Mouse (Mus musculus) liver, postnatal 0 days (tissue): ENCODE measurements around the gene Nr2f1. TPM values are rescaled to one million over a fixed set of nuclear protein-coding genes. Genes with fewer than 3 reads are reported as not detected.
"Not testable (repeated sequence)": the region's sequence is repeated elsewhere in the genome, so short reads cannot be mapped to it uniquely, and the experiment has no call there.

Source experiments
- ATAC-seq: fragments of 200-750 bp; cut with Nextera tagmentation; 2 replicates; pipeline ENCODE4 v1.8.0; 2017; ENCODE audit warnings: mild to moderate bottlenecking, moderate library complexity
- DNase-seq: peaks from one replicate; pipeline ENCODE4 v3.0.0-alpha.2; 2016
- H3K27ac ChIP-seq: fragments of 300-500 bp; sonication (generic); 2 replicates; pipeline ENCODE4 v1.5.1; 2014; ENCODE audit warnings: antibody characterized with exemption, moderate library complexity, mild to moderate bottlenecking, low read depth
- H3K27me3 ChIP-seq: fragments of 300-500 bp; sonication (generic); 2 replicates; pipeline ENCODE4 v1.6.1; 2014; ENCODE audit warnings: low read length, control low read depth, mixed read lengths; ENCODE audit not compliant: insufficient read depth
- H3K36me3 ChIP-seq: fragments of 300-500 bp; sonication (generic); replicated peaks from 2 replicates; pipeline ENCODE4 v1.6.1; 2014; ENCODE audit warnings: mild to moderate bottlenecking, control low read depth, low read length, moderate library complexity, mixed read lengths; ENCODE audit not compliant: insufficient read depth
- H3K4me1 ChIP-seq: fragments of 300-500 bp; sonication (generic); 2 replicates; pipeline ENCODE4 v1.6.1; 2014; ENCODE audit warnings: antibody characterized with exemption, mild to moderate bottlenecking, control low read depth; ENCODE audit not compliant: insufficient read depth
- H3K4me2 ChIP-seq: fragments of 300-500 bp; sonication (generic); 2 replicates; pipeline ENCODE4 v1.6.1; 2014; ENCODE audit warnings: low read depth, mild to moderate bottlenecking, low read length, moderate library complexity, mixed read lengths
- H3K4me3 ChIP-seq: fragments of 300-500 bp; sonication (generic); 2 replicates; pipeline ENCODE4 v1.5.1; 2014; ENCODE audit warnings: low read depth, low read length
- H3K9ac ChIP-seq: fragments of 300-500 bp; sonication (generic); replicated peaks from 2 replicates; pipeline ENCODE4 v1.6.1; 2014; ENCODE audit warnings: mild to moderate bottlenecking, moderate library complexity
- H3K9me3 ChIP-seq: fragments of 300-500 bp; sonication (generic); 2 replicates; pipeline ENCODE4 v1.6.1; 2016; ENCODE audit warnings: mild to moderate bottlenecking, control low read depth, low read length, mixed read lengths
- CTCF ChIP-seq: sonication (generic); IDR thresholded peaks from 2 replicates; pipeline ENCODE4 v1.5.1; 2016; ENCODE audit warnings: antibody characterized with exemption, low read depth
- EP300 ChIP-seq: IDR thresholded peaks from 2 replicates; pipeline ENCODE4 v1.6.1; 2016; ENCODE audit warnings: antibody characterized with exemption, low read depth, mild to moderate bottlenecking
- WGBS: fragments of 180-500 bp; shearing (Covaris S2); extraction: QIAGEN DNeasy Blood & Tissue Kit; methylation state at CpG from one replicate; pipeline ENCODE4 v1.1.7; 2014; ENCODE audit not compliant: insufficient replicate concordance; 5-methylcytosine and 5-hydroxymethylcytosine counted together
- polyA plus RNA-seq: library from polyadenylated mRNA; unstranded; fragments of >200 nt; fragmentation: Nextera tagmentation; extraction: Ambion mirVana; gene quantifications from 2 replicates; pipeline ENCODE4 v1.2.1, GENCODE M21; 2015

The Nr2f1 gene
- polyA plus RNA-seq = 0.36 and 0.52 TPM in 2 replicates

DNA sequence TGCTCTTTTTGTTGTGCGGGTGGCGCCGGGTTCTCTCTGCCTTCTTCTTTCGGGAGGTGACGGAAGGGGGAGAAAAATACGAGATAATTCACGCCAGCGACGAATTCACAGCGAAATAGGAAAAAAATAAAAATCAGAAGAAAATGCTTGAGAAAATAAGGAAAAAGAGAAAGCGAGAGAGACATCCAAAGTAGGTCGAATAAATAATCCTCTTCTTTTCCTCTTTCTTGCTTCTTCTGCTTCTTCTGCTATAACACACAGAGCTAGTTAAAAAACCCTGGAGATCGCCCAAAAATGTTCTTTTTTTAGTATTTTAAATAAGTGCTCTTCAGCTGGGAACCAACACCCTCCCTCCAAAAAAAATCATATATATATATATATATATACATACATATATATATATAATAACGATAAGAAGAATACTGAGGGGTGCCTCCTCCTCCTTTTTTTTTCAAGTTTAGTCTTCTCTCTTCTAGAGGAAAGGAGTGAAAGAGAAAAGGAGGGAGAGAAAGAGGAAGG lies at the start of gene Nr2f1:
Nr2f1 (minus strand) TSS at position 116 of the 519 bp plus-strand sequence.
- H3K27me3 ChIP-seq = peaks cover 83% of the 10 kb centered on the region
- peak within 1 kb of the TSS; percentile 67 for H3K27ac ChIP-seq
- H3K4me1 ChIP-seq = peaks cover 5% of the 10 kb centered on the region; the same call in 1 of the 2 replicates
- peak within 1 kb of the TSS; percentile 41 for H3K9ac ChIP-seq
- WGBS = 2% methylated on average over 14 of the region's 14 CpGs
- TF ChIP-seq EP300 = no peak
- no peak for TF ChIP-seq CTCF
- H3K36me3 ChIP-seq = no peaks in the 10 kb centered on the region
- peak within 1 kb of the TSS; percentile 84 for H3K4me2 ChIP-seq
- no peaks in the 10 kb centered on the region for H3K9me3 ChIP-seq
- DNase-seq (no peak), ATAC-seq (no peak)
- H3K4me3 ChIP-seq = peak within 1 kb of the TSS; percentile 58

DNA sequence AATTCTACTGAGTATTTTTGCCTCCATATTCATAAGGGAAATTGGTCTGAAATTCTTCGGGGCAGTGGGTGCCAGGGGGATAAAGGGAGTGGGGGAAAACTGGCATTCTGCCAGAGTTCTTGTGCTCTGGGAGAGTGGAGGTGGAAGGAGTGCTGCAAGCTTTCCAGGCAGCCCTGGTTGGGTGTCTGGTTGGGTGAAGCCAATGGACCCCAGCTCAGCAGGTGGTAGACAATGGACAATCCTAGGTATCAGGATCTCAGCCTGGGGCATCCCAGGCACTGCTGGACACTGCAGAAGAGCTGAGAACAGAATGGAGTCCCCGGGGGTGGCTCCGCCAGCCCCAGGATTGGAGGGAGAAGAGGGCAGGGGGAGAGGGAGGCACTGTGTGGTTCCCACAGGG lies 22.1 kb upstream of the Nr2f1 start:
- DNase-seq (no peak), ATAC-seq (no peak)
- Histone ChIP-seq H3K9ac (no peak overlapping the region), H3K27ac (no peak overlapping the region), H3K27me3 (no peaks in the 10 kb centered on the region), H3K4me3 (no peak overlapping the region), H3K4me2 (no peak overlapping the region), H3K9me3 (no peaks in the 10 kb centered on the region), H3K4me1 (no peaks in the 10 kb centered on the region), H3K36me3 (no peaks in the 10 kb centered on the region)
- TF ChIP-seq CTCF (no peak), EP300 (no peak)
- 78% methylated on average over 3 of the region's 3 CpGs for WGBS

DNA sequence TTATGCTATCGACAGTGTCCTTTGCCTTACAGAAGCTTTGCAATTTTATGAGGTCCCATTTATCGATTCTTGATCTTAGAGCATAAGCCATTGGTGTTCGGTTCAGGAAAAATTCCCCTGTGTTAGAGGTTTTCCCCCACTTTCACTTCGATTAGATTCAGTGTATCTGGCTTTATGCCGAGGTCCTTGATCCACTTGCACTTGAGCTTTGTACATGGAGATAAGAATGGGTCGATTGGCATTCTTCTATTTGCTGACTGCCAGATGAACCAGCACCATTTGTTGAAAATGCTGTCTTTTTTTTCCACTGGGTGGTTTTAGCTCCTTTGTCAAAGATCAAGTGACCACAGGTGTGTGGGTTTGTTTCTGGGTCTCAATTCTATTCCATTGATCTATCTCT lies 20.7 kb upstream of the Nr2f1 start:
- not testable (repeated sequence) for H3K9me3 ChIP-seq, ATAC-seq, H3K9ac ChIP-seq, DNase-seq, H3K4me1 ChIP-seq, H3K4me3 ChIP-seq, H3K27me3 ChIP-seq, H3K36me3 ChIP-seq, H3K27ac ChIP-seq, H3K4me2 ChIP-seq
- WGBS = 66% methylated on average over 6 of the region's 6 CpGs

DNA sequence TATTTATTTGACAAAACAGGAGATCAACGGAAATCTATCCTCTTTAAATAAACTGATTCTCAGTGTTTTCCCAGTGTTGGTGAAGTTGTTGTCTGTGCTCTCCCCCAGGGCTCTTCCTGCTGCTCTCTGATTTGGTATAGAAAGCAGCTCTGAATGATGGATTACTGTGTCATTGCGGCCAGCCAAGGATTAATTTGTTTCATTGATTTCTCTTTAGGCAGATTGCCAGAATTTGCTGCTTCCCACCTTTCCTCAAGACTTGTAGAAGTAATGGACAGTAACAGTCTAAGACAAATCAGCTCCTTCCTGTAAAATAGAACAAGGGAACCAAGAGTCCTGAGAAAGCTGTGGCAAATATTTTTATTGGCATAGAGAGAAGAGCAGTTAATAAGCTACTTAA lies 15.7 kb upstream of the Nr2f1 start:
- Histone ChIP-seq H3K27me3 (peaks cover 27% of the 10 kb centered on the region), H3K9me3 (no peaks in the 10 kb centered on the region), H3K4me1 (no peaks in the 10 kb centered on the region), H3K27ac (no peak overlapping the region), H3K4me3 (no peak overlapping the region), H3K4me2 (no peak overlapping the region), H3K36me3 (no peaks in the 10 kb centered on the region), H3K9ac (no peak overlapping the region)
- TF ChIP-seq CTCF = no peak
- no peak for TF ChIP-seq EP300
- 53% methylated on average over 2 of the region's 2 CpGs for WGBS
- ATAC-seq (no peak), DNase-seq (no peak)

DNA sequence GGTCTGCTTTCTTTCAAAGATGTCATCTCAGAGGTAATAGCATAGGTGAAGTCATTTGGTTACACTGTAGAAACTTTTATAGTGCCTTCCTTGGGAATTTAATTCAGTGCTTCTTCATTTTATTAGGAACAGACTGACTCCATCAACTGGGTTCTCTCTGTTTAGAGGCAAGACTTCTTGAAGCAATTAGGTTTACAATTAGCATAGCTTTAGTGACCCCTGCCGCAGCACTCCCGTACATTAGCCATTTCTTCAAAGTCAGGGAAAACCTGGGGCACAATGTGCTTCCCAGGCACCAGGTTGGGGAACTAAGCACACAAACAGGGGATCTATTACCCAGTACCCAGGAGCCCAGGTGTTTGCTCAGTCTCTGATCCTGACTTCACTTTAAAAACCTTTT lies 13.6 kb upstream of the Nr2f1 start:
- WGBS = 33% methylated on average over 2 of the region's 2 CpGs
- no peaks in the 10 kb centered on the region for H3K36me3 ChIP-seq

DNA sequence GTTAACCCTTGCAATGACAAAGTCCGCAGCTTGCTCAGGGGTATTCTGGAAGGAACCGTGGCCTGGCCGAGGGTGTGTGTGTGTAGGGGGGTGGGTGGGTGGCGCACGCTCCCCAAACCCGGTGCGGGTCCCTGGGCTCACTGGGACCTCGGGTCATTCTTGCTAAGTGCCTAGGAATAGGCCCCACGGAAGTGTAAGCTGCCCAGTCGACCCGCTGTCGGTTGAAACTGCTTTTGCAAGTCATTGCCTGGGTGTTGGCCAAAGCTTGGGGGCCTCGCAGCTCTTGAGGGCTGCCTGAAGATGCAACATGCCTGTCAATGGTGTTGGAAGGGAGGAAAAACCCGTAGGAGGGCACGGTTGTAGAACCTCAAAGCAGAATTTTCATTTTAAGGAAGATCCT lies 12.6 kb upstream of the Nr2f1 start:
- Histone ChIP-seq H3K4me1 (no peaks in the 10 kb centered on the region), H3K4me2 (no peak overlapping the region), H3K9ac (no peak overlapping the region), H3K9me3 (no peaks in the 10 kb centered on the region), H3K27me3 (peaks cover 56% of the 10 kb centered on the region), H3K4me3 (no peak overlapping the region), H3K36me3 (no peaks in the 10 kb centered on the region), H3K27ac (no peak overlapping the region)
- 23% methylated on average over 13 of the region's 15 CpGs for WGBS
- no peak for TF ChIP-seq EP300
- no peak for TF ChIP-seq CTCF
- no peak for ATAC-seq
- DNase-seq = no peak

More for the DNA sequence above, 13.6 kb upstream of the Nr2f1 start:
- Histone ChIP-seq H3K9ac (no peak overlapping the region), H3K4me1 (no peaks in the 10 kb centered on the region), H3K9me3 (no peaks in the 10 kb centered on the region), H3K4me3 (no peak overlapping the region), H3K27ac (no peak overlapping the region), H3K4me2 (no peak overlapping the region), H3K27me3 (peaks cover 47% of the 10 kb centered on the region)
- TF ChIP-seq EP300 (no peak), CTCF (no peak)
- no peak for DNase-seq
- no peak for ATAC-seq
